Mouse (Mus musculus) frontal cortex, postnatal 10 days (tissue): ENCODE results near the gene 4930470P17Rik.
A peak's percentile ranks its signal among the peaks of the same experiment; 100 is the strongest.
"Not testable (repeated sequence)": the region's sequence is repeated elsewhere in the genome, so short reads cannot be mapped to it uniquely, and the experiment has no call there.

Experiments
- DNase-seq, 2 experiments: peaks; one replicate each; pipeline ENCODE4 v3.0.0; 2022; ENCODE audit warnings: low spot score in 2 of 2, mixed read lengths in 1 of 2

Gene 4930470P17Rik

DNA sequence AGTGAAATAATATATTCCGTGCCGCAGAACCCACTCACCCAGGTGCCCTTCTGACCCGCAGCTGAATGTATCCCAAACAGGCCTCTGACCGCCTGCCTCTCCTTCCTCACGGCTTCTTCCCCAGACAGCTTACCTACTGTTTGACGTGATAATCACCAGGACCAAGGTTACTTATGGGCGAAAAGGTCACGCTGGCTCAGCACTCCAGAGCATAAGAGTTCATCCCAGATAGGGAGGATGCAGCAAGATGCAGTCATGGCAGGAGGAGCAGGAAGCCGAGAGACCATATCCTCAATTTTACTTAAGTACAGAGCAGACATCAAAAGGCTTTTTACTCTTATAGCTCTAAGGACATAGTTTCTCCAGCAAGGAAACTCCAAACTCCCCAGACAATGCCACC lies at the start of gene 4930470P17Rik:
Gene 4930470P17Rik, minus strand, starts transcription at position 101 of the 400 bp plus-strand sequence.
- DNase-seq, result no peak

- DNase-seq, result no peak
These were observed 49.7 kb upstream of the 4930470P17Rik start for GRCm38 (mm10) chr2:170651483-170651882.

DNA sequence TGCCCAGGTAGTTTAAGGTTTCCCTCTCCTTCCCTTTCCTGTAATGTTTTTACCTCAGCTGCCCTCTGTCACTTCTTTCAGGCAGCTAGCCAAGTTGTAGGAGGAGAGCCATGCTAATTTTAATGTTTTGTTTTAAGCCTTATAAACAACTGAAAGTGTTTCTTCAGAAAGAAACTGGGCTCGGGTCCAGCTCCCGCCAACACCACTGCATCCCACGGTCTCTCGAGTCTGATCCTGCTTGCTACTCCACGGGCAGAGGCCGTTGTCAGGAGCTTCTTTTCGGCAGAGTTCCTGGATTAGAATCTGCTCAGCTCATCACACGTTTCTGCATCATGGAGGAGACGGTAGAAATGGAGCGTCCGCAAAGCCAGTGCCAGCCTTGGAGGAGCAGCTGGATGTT lies 46.7 kb upstream of the 4930470P17Rik start:
- peak; percentile 51 to 69 for DNase-seq

GRCm38 (mm10) chr2:170646201-170646600 lies 44.4 kb upstream of the 4930470P17Rik start:
- DNase-seq, result no peak

DNA sequence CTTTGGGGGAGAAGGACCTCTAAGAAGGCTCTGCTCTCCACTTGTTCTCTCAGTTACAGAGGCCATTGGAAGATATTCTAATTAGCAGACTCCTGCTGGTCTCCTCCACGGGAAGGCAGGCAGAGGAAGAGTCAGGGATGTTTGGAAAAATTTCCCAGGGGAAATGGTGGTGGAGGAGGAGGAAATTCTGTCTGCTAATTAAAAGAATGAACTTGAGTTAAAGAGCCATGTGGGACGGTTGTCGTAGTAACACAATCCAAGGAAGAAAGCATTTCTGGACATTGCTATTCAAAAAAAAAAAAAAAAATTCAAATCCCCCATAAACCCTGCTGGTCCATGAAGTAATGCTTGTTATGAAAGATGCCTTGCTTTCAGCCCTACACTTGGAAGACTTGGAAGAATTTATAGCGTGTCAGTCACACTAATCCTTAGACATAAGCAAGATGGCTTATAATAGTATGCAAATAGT lies 40.6 kb upstream of the 4930470P17Rik start:
- DNase-seq, result no peak

DNA sequence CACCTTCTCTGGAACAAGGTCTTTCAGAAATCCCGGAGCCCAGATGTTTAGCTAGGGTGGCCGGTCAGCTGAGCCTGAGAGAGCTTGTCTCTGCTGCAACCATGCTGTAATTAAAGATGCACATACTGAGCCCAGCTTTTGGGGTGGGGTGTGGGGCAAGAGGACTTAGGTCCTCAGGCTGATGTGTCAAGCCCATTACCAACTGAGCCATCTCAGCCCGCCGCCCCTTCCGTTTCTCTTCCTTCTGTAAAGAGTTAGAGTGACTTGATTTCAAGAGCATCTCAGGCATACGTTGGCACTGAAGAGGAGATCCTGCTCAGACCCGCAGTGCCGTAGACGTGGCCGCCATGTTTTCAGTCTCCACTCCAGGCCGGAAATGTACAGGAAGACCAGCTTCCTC lies 38.5 kb upstream of the 4930470P17Rik start:
- no peak for DNase-seq

- DNase-seq, result no peak
These were observed 36.9 kb upstream of the 4930470P17Rik start for GRCm38 (mm10) chr2:170638746-170639145.

GRCm38 (mm10) chr2:170632998-170633622 lies 31.3 kb upstream of the 4930470P17Rik start:
- DNase-seq, result no peak

- DNase-seq, result no peak
These were observed 30.6 kb upstream of the 4930470P17Rik start for GRCm38 (mm10) chr2:170632386-170632785.

DNA sequence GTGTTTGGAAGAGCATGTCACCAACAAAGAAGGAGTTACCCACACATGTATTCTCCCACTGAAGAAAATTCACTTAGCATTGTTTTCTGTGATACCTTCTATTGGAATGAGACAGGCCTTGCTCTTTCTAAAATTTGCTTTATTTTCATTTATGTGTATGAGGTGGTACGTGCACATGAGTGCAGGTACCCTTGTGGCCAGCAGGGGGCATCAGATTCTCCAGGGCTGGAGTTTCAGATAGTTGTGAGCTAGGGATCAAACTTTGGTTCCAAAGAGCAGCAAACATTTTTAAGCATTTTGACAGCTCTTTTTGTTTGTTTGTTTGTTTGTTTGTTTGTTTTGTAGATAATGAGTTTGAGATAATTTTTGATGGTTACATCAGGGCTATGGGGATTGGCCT lies 29.6 kb upstream of the 4930470P17Rik start:
- DNase-seq, result no peak

DNA sequence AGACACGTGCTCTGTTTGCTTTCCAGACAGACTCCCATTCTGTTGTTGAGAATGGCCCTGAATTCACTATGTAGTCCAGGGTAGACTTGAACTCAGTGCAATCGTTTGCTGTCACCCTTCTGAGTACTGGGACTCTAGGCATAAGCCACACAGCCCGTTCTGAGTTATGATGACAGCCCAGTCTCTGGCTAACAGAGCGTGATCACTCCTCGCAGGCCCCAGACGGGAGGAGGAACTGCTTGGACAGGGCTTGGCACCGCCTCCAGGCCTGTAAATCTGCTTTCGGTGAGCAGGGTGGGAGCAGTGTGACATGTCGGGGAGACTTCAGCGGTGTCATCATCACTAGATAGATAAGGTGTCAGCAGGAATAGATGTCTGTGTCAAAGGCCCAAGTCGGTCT lies 28.7 kb upstream of the 4930470P17Rik start:
- no peak for DNase-seq

DNA sequence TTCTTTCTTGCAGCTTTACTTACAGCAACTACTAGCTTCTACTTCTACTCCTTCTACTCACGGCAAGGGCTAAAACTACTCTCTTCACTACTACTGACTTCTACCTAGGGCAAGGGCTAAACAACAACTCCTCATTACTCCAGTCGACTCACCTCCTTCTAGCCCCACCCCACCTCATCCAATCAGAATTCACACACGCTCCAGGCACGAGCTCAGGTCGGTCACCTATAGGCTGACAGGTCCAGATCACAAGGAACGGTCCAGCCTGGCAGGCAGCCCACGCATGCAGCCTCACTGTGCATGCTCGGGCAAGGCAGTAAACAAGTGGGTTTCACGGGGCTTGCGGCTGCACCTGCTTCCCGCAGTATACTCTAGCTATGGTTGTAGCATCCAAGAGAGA lies 26.2 kb upstream of the 4930470P17Rik start:
- DNase-seq, result not testable (repeated sequence)

DNA sequence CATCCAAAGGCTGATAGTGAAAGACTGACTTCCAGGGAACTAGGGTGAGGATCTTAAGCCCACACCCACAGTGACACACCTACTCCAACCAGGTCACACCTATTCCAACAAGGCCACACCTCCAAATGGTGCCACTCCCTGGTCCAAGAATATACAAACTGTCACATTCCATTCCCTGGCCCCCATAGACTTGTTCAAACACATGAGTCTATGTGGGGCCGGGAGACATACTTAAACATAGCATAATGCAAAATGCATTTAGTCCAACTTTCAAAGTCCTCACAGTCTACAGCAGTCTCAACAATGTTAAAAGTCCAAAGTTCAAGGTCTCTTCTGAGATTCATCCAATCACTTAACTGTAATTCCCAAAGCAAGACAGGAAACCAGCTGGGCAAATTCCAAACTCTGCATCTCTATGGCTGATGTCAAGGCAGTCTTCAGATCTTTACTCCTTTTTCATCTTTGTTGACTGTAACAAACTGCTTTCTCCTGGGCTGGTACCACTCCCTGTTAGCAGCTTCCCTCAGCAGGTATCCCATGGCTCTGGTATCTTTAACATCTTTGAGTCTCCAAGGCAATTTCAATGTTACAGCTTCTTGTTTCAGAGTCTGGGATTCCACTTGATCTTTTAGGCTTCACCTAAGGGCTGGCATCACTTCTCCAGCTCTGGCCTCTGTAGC lies 22.5 kb upstream of the 4930470P17Rik start:
- DNase-seq, result not testable (repeated sequence)

GRCm38 (mm10) chr2:170622985-170623384 lies 21.2 kb upstream of the 4930470P17Rik start:
- DNase-seq, result no peak

DNA sequence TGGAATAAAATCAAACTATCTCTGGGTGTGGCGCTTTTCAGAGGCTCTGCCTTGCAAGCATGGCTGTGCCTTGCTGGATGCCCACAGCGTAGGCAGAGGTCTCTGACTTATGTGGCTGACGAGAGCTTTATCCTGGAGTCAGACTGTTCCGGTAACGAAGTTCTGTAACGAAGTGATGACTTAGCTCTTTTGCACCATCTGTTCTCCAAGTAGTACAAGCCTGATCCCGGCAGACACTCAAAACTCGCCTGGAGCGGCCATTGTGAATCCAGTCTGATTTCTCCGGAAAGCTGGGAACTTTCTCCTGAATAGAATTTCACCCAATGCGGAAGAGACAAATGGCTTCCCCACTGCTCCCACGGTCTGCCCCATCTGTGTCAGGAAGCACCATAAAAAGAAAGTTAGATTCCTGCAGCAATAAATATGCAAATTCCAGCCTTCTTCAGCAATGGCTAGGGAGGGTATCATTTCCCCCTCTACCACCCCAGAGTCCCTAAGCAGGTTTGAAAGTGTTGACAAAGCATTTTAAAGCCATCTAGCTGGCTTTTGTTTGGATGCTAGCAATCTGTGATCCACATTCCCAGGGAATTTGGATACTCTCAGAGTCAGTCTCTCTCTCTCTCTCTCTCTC lies 17.2 kb upstream of the 4930470P17Rik start:
- no peak for DNase-seq

GRCm38 (mm10) chr2:170611794-170612193 lies 10.0 kb upstream of the 4930470P17Rik start:
- DNase-seq, result not testable (repeated sequence)

- DNase-seq, result no peak
These were observed 646 bp downstream of the 4930470P17Rik start for GRCm38 (mm10) chr2:170601171-170601570.

DNA sequence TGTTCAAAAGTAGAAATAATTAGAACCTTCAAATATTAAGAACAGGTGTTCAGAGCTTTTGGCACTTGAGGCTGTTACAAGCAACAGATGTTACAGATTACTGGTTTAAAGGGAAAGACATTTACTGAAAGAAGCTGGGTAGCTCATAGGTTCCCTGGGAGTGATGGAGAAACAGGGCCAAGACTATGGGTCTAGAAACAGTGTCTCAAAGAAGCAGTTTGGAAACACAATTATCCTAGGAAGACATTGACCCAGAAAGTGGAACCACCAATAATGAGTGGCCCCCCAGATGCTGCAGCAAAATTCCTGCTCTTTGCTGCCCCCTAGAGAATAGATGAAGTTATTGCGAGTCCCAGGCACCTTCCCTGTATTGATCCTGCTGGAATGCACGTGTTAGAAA lies 4.2 kb downstream of the 4930470P17Rik start:
- DNase-seq, result no peak

DNA sequence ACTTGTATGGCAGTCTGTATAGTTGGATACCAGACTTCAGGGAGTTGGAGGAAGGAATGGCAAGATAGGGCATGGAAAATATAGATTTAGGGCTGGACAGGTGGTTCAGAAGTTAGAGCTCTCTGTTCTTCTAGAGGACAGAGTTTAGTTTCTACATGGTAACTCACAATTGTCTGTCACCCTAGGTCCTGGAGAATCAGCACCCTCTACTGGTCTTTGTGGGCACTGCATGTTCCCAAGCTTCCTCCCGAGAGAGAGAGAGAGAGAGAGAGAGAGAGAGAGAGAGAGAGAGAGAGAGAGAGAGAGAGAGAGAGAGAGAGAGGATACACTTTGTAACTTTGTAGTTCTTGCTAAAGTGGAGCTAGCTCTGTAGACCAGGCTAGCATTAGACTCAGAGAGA lies 5.1 kb downstream of the 4930470P17Rik start:
- peak; percentile 26 to 61 for DNase-seq

DNA sequence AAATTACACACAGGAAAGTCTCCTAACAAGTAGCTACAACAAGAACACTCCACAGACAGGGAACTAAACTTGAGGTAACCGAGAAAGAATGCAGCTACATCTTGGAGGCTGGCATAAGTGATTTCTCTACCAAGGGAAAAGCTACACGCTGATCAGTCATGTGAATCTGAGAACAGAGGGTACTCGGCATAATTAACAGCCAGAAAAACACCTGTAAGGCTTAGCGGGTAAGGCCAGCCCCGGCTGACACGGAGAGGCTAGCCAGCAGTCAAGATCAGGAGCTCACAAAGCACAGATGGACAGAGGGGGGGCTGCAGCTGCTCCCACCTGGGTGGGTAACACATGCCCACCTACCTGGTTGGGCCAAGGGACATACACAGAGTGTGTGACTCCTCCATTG lies 9.7 kb downstream of the 4930470P17Rik start:
- DNase-seq, result no peak

- no peak for DNase-seq
These were observed 13.4 kb downstream of the 4930470P17Rik start for GRCm38 (mm10) chr2:170588369-170588900.

DNA sequence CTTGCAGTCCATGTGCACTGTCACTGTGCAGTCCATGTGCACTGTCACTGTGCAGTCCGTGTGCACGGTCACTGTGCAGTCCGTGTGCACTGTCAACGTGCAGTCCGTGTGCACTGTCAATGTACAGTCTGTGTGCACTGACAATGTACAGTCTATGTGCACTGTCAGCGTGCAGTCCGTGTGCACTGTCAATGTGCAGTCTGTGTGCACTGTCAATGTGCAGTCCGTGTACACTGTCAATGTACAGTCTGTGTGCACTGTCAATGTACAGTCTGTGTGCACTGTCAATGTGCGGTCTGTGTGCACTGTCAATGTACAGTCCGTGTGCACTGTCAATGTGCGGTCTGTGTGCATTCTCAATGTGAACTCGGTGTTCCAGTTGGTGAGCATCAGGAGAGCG lies 17.1 kb downstream of the 4930470P17Rik start:
- DNase-seq, result no peak

- no peak for DNase-seq
These were observed 22.3 kb downstream of the 4930470P17Rik start for GRCm38 (mm10) chr2:170579551-170579950.
